Mouse (Mus musculus): ENCODE measurements around the gene Olfr117.
"Not testable (repeated sequence)": the region's sequence is repeated elsewhere in the genome, so short reads cannot be mapped to it uniquely, and the experiment has no call there.

Gene Olfr117

GRCm38 (mm10) chr17:37663682-37664081 lies at the start of gene Olfr117:
TSS of gene Olfr117 (minus strand) at chr17:37663782.
- no peak for DNase-seq (ENCODE audit: low spot score)

GRCm38 (mm10) chr17:37696264-37696663 lies 32.7 kb upstream of the Olfr117 start, which contains the start of gene Olfr119:
TSS of gene Olfr119 (plus strand) at chr17:37696564.
- DNase-seq (ENCODE audit: low spot score), result not testable (repeated sequence)

GRCm38 (mm10) chr17:37666688-37667087 lies 3.1 kb upstream of the Olfr117 start, which contains the start of gene Olfr118:
TSS of gene Olfr118 (plus strand) at chr17:37666988.
- DNase-seq (ENCODE audit: low spot score), result no peak

GRCm38 (mm10) chr17:37627009-37627408 lies 36.6 kb downstream of the Olfr117 start, which contains the start of the genes Olfr115 and Olfr116:
TSS of gene Olfr115 (minus strand) at chr17:37627109.
TSS of gene Olfr116 (minus strand) at chr17:37627199.
- no peak for DNase-seq (ENCODE audit: low spot score)

Measured in urinary bladder, postnatal 14 days (tissue).